ENCODE assay signal across 12 mouse cellular contexts in genomic region chr6:148371223-148371622, GRCm38 (mm10).
DNase-seq lines count a peak whose midpoint lies in the region; ATAC-seq lines count a peak whose summit lies in the region.
"Had no signal": no experiment of that assay in that cellular context is flagged by ENCODE, and none has a peak within 500 bp of the region (broad histone marks: within the 10 kb centered on the region; RNA-seq: fewer than 3 reads in every experiment).

No protein-coding gene starts in this region.

- intact Hi-C loops in heart, postnatal 10 days (cut with DNase I) = no loop called here
- intact Hi-C loops in heart, postnatal 36 days (cut with DNase I) = no loop called here

- peak; percentile 80 for ATAC-seq in common myeloid progenitor, adult 5-6 weeks (replicated peaks; ENCODE audit: low read depth, poor library complexity, severe bottlenecking)

- peak; percentile 31 for DNase-seq in heart, adult 11 months
- no peak for DNase-seq in heart, postnatal 10 days
- DNase-seq in thymus, postnatal 0 days (ENCODE audit: low spot score) = peak; percentile 31
- no peak for DNase-seq in thymus, adult 18-20 months
- no peak for DNase-seq in urinary bladder, postnatal 36 days (ENCODE audit: low spot score in 2 of 2)
- DNase-seq in frontal cortex, postnatal 10 days (ENCODE audit: low spot score in 2 of 2) = no peak
- DNase-seq in heart, postnatal 36 days = no peak
- DNase-seq: adrenal gland, postnatal 10 days; cerebellum, adult 18-20 months; gastrocnemius, postnatal 25 days; kidney, adult 8-10 months had no signal

Comparison
In these comparisons a context has a peak if more than half of its experiments do, and no peak if none do; other contexts are left out.
1. DNase-seq: peak in heart, adult 11 months (single experiment) and thymus, postnatal 0 days (single experiment); none in heart, postnatal 10 days (0 of 2), thymus, adult 18-20 months (0 of 2), urinary bladder, postnatal 36 days (0 of 2), frontal cortex, postnatal 10 days (0 of 2) and heart, postnatal 36 days (0 of 2).